Mouse (Mus musculus): ENCODE measurements around the gene Olfr279.

- no peak for TF ChIP-seq POLR2A (IDR thresholded peaks at IDR 0.05; ENCODE audit: borderline replicate concordance, extremely low read depth, low read depth, low read length)
- no peak for TF ChIP-seq CTCF (IDR thresholded peaks at IDR 0.05; ENCODE audit: insufficient read depth, low read length)
Observed at GRCm38 (mm10) chr15:98512799-98513321, 20.7 kb downstream of the Olfr279 start.
